Mouse (Mus musculus) left cerebral cortex, adult 2 months (tissue): Measurements from ENCODE around the gene Nrip1. TPM values are rescaled to one million over a fixed set of nuclear protein-coding genes. Genes with fewer than 3 reads are reported as not detected.

Experiments
- DNase-seq, 2 experiments: peaks; one replicate each; pipeline ENCODE4 v3.0.0; 2021 to 2022; ENCODE audit warnings: low spot score in 2 of 2, mixed read lengths in 1 of 2; ENCODE audit errors: extremely low spot score in 1 of 2
- H3K27ac ChIP-seq: fragments of 200-600 bp; 2 replicates; pipeline ENCODE4 v1.8.1; 2022
- H3K4me3 ChIP-seq: fragments of 200-600 bp; 2 replicates; pipeline ENCODE4 v1.8.1; 2022
- CTCF ChIP-seq: fragments of 200-600 bp; IDR thresholded peaks from 2 replicates; pipeline ENCODE4 v1.8.1; 2022; ENCODE audit warnings: antibody characterized with exemption, mild to moderate bottlenecking, moderate library complexity
- intact Hi-C: fragments of 180-260 bp; cut with DNase I; formaldehyde crosslinking; loops from one replicate; pipeline ENCODE4 v1.15.1; 2025
- total RNA-seq, 2 experiments: library from RNA; stranded (reverse); gene quantifications; 2 replicates each; pipeline ENCODE4 v1.2.3; 2021

The Nrip1 gene
- total RNA-seq, 2 experiments from 2014 or later: 53.4 to 54.3 TPM

GRCm38 (mm10) chr16:76242850-76243249, 130.8 kb downstream of the Nrip1 start:
- DNase-seq: no peak
- intact Hi-C loops: no loop called here

DNA sequence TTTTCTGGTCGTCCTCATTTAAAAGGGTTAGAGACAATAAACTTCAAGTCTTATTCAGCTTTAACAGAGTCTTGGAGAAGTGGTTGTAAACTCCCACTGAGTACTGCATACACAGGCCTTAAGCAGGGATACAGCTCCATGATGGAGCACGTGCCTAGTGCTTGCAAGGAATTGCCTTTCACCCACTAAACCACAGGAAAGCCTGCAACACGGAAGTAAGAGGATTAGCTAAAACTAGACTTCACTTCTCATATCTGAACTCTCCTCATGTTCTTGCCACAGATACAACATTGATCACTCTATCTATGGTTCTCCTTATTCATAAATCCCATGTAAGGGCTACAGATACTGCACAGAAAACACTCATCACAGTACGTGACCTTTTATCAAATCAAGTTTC, 132.4 kb downstream of the Nrip1 start:
- no peak overlapping the region for H3K4me3 ChIP-seq
- DNase-seq: no peak
- TF ChIP-seq CTCF: no peak
- intact Hi-C loops: no loop called here
- H3K27ac ChIP-seq: no peak overlapping the region

More at GRCm38 (mm10) chr16:76242850-76243249, 130.8 kb downstream of the Nrip1 start:
- Histone ChIP-seq H3K27ac (no peak overlapping the region), H3K4me3 (no peak overlapping the region)
- TF ChIP-seq CTCF: no peak

- no peak for TF ChIP-seq CTCF
- intact Hi-C loops: no loop called here
- Histone ChIP-seq H3K27ac (no peak overlapping the region), H3K4me3 (no peak overlapping the region)
- DNase-seq: no peak
Measured at GRCm38 (mm10) chr16:76239353-76239752, 134.3 kb downstream of the Nrip1 start.

- H3K4me3 ChIP-seq: no peak overlapping the region
- intact Hi-C loops: no loop called here
- TF ChIP-seq CTCF: no peak
- DNase-seq: no peak
- no peak overlapping the region for H3K27ac ChIP-seq
Measured at GRCm38 (mm10) chr16:76238784-76239183, 134.8 kb downstream of the Nrip1 start.
